Mouse (Mus musculus): ENCODE data around the gene Adamts2. TPM values are rescaled to one million over a fixed set of nuclear protein-coding genes. Genes with fewer than 3 reads are reported as not detected.

Adamts2 gene
- polyA plus RNA-seq, 1 experiment from 2014 or later = not detected

DNA sequence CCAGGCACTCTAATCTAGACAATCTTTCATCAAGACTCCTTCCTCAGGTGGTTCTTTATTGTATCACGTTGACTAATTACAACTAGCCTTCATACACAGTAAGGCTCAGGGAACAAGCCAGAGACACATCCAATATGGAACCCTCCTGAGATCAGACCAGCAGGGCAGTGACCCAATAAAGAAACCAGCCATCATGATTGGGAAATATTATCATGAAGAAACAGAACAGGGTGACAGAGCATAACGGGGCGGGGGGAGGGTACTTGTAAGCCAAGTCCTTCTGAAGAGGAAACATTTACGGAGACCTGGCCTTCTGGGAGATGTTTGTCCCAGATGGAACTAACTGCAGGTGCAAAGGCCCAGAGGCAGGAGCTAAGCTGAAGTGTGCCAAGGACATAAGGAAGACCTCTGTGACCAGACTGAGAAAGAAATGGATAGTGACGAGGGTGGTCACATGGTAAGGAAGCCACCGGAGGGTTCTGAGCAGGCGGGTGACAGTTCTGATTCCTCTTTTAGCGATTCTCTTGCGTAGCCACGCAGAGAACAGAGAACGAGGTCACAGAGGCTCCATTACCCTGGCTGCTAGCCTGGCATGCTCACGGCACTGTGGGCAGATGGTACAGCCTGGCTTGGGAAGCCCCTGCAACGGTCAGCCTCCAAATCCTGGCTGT, 36.4 kb downstream of the Adamts2 start:
- no peak overlapping the region for H3K4me3 ChIP-seq (ENCODE audit: inconsistent target)
- 66% methylated on average over 13 of the region's 13 CpGs for WGBS (ENCODE audit: missing documents)
- H3K36me3 ChIP-seq (ENCODE audit: inconsistent target) = no peaks in the 10 kb centered on the region
- H3K79me2 ChIP-seq (ENCODE audit: inconsistent target) = no peaks in the 10 kb centered on the region
- no peak overlapping the region for H3K27ac ChIP-seq

DNA sequence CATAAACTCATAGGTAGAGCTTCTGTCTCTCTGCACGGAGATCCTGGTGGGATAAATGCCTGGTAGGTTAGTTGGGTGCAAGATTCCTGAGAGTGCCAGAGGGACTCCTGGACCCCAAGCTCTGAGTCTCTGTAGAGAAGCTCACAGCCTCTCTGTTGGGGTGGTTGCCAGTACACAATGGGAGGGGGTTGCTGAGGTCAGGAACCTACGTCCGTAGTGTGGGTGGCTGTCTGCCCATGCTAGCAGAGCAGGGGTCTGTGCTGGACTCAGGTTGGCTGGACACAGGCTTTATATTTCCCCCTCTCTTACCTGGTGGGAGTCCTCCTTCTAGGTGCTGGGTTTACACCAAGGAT, 37.0 kb downstream of the Adamts2 start:
- H3K4me3 ChIP-seq (ENCODE audit: inconsistent target) = no peak overlapping the region
- H3K27ac ChIP-seq = no peak overlapping the region
- H3K79me2 ChIP-seq (ENCODE audit: inconsistent target) = no peaks in the 10 kb centered on the region
- no peaks in the 10 kb centered on the region for H3K36me3 ChIP-seq (ENCODE audit: inconsistent target)
- WGBS (ENCODE audit: missing documents) = 89% methylated on average over 3 of the region's 3 CpGs

DNA sequence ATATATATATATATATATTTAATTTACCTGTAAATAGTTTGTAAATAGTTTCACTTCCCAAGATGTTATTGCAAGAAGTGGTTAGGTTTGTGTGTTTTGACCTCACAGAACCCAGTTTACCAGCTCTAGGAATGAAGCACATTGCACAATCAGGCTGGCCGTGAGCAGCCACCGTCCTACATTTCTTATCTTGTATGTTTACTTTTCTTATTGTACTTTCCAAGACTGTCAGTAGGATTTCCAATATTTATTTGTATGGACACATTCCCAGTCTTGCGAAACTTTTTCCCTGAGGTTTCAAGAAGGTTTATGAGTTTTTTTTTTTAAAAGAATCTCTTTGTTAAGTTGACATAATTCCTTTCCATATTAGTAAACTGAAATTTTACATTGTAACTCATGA, 40.7 kb downstream of the Adamts2 start:
- Histone ChIP-seq H3K27ac (no peak overlapping the region), H3K4me3 (ENCODE audit: inconsistent target) (no peak overlapping the region), H3K79me2 (ENCODE audit: inconsistent target) (no peaks in the 10 kb centered on the region), H3K36me3 (ENCODE audit: inconsistent target) (no peaks in the 10 kb centered on the region)
- 71% methylated on average over 3 of the region's 3 CpGs for WGBS (ENCODE audit: missing documents)

DNA sequence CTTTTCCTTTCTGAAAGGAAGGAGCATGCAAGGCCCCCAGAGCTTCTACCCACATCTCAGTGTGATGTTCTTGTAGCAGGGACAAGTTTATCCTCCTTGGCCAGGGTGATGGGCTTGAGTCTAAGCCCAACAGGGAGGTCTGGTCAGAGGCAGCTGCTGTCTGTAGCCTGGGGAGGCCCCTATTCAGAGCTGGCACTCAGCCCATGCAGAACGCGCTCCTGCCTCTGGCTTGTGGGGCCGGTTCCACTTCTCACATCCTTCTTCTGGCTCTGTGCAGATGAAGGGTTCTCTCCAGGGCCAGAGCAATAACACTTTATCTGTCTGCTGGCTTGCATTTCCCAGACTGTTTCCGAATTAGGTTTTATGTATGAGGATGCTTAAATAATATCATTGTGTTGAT, 44.3 kb downstream of the Adamts2 start:
- Histone ChIP-seq H3K4me3 (ENCODE audit: inconsistent target) (no peak overlapping the region), H3K79me2 (ENCODE audit: inconsistent target) (no peaks in the 10 kb centered on the region), H3K36me3 (ENCODE audit: inconsistent target) (no peaks in the 10 kb centered on the region), H3K27ac (no peak overlapping the region)
- WGBS (ENCODE audit: missing documents) = 58% methylated on average over 4 of the region's 4 CpGs

DNA sequence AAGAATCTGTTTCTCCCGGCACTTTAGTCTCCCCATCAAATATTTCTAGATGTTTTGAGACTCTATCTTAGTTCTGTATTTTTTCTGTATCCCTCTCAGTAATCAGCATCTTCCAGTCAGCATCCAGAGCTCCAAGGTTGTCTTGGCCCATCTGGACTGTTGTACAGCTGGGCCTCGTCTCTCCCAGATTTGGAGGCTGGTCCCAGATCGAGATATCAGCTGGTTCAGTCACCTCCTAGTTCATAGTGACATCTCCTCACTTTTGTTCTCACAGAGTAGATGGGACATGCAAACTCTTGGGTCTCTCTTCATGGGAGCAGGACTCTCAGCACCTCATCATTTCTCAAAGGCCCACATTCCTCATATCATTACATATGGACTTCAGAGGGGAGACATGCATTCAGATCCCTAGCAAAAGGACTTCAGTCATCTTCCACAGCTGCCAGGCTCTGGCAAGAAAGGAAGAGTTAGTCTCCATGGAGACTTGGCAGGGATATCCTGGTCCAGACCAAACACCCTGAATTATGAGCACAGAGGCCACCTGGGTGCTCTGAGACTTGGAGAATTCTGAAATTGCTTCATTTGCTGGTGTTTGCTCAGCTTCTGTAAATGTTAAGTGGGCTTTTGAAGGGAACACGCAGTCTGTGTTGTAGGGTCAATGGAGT, 46.4 kb downstream of the Adamts2 start:
- Histone ChIP-seq H3K36me3 (ENCODE audit: inconsistent target) (no peaks in the 10 kb centered on the region), H3K4me3 (ENCODE audit: inconsistent target) (no peak overlapping the region), H3K79me2 (ENCODE audit: inconsistent target) (no peaks in the 10 kb centered on the region), H3K27ac (no peak overlapping the region)
- 84% methylated on average over 4 of the region's 4 CpGs for WGBS (ENCODE audit: missing documents)

DNA sequence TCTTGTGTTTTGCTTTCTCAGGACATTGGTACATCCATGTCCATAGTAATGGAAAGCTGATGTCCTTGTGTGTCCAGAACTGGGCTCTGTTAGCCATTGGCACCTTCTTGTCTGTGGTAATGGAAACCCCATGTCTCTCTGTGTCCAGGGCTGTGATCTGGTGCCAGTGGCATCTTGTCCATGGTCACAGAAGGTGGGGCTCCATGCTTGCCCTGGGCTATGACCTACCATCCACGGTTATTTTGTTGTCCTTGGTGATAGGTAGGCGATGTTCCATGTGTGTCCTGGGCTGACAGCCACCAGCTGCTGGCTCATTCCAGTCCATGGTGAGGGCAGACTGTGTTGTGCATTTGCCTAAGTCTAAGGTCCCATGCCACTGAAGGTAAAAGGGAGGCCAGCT, 48.2 kb downstream of the Adamts2 start:
- WGBS (ENCODE audit: missing documents) = 93% methylated on average over 2 of the region's 2 CpGs

DNA sequence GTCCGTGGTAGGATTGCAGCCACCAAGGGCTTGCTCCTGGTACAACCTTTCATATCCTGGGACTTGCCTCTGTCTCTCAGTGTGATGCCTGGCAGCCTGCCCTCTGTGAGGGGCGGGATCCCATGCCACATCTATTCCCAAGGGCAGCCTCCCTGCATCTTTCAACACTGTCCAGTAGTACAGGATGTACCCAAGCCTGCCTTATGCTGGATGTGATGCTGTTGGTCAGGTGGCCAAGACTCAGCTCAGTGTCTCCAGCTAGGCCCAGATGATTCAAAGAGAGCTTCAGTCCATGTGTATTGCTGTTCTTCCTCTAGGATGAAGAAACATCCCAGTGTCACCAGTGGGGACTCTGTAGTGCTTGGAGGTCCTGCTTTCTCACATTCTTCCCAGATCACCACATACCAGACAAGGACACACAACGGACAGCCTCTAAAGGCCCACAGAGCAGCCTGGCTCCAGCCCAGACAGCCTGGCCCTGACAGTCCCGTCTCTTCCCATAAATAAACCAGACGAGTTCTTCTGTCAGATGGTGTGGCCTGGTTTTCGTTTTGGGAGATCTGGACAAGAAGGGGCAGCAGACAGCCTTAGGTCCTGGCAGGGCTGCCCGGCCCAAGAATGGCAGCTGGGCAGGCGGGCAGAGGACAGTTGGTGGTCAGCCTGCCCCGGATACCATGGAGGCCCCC, 52.0 kb downstream of the Adamts2 start:
- Histone ChIP-seq H3K27ac (no peak overlapping the region), H3K36me3 (ENCODE audit: inconsistent target) (no peaks in the 10 kb centered on the region), H3K4me3 (ENCODE audit: inconsistent target) (no peak overlapping the region), H3K79me2 (ENCODE audit: inconsistent target) (no peaks in the 10 kb centered on the region)
- WGBS (ENCODE audit: missing documents) = 85% methylated on average over 9 of the region's 9 CpGs

More for the DNA sequence above, 48.2 kb downstream of the Adamts2 start:
- Histone ChIP-seq H3K79me2 (ENCODE audit: inconsistent target) (no peaks in the 10 kb centered on the region), H3K4me3 (ENCODE audit: inconsistent target) (no peak overlapping the region), H3K27ac (no peak overlapping the region), H3K36me3 (ENCODE audit: inconsistent target) (no peaks in the 10 kb centered on the region)

DNA sequence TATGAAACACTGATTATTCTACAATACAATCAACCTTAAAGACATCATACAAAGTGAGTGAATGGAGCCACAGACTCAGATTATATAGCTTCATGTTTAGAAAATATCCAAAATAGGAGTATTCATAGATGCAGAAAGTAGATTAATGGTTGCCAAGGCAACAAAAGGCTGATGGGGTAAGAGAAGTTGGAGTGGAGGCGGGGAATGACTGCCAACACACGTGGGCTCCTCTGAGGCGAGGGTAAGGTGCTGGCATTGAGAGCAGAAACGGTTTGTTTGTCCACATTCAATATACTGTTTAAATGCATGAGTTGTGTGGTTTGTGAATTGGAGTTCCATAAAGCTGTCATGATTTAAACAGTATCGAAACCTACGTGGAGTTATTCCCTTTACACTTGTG, 56.9 kb downstream of the Adamts2 start:
- H3K79me2 ChIP-seq (ENCODE audit: inconsistent target) = no peaks in the 10 kb centered on the region
- no peaks in the 10 kb centered on the region for H3K36me3 ChIP-seq (ENCODE audit: inconsistent target)
- no peak overlapping the region for H3K4me3 ChIP-seq (ENCODE audit: inconsistent target)
- H3K27ac ChIP-seq = no peak overlapping the region
- WGBS (ENCODE audit: missing documents) = 82% methylated on average over 6 of the region's 6 CpGs

DNA sequence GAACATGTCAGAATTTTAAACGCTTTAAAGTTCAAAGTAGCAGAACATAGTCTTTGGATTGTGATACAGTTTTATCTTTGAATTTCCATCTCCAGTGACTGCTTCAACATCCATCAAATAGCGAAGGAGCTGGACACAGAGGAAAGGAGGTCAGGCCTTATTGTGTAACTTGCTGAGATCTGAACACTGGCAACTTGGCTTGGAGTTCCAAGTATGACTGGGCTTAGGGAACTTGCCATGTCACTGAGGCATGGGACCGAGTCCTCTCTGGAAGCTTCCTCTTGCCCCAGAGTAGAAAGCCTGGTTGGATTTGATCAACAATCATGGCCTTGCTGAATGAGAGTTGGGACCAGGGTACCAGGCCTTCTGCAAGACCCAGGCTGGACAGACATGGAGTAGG, 60.3 kb downstream of the Adamts2 start:
- no peak overlapping the region for H3K27ac ChIP-seq
- H3K36me3 ChIP-seq (ENCODE audit: inconsistent target) = no peaks in the 10 kb centered on the region
- 81% methylated on average over 3 of the region's 3 CpGs for WGBS (ENCODE audit: missing documents)
- H3K79me2 ChIP-seq (ENCODE audit: inconsistent target) = no peaks in the 10 kb centered on the region
- no peak overlapping the region for H3K4me3 ChIP-seq (ENCODE audit: inconsistent target)

DNA sequence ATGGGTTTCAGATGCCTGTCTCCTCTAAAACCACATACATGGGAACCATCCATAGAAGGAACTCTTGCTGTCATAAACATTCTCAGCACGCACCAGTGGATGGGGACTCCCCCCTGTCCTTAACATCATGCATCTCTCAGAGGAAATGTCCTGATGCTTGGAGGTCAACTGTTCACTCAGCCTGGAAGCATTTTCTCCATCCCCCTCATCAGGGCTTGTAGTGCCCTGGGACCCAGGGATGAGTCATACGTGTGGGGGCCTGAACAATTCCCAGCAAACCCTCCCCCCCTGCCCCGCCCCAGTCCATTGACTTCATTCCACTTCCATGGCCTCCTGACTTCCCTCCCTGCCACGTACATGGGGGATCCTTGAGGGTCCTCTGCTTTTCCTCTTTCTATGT, 62.9 kb downstream of the Adamts2 start:
- Histone ChIP-seq H3K4me3 (ENCODE audit: inconsistent target) (no peak overlapping the region), H3K27ac (no peak overlapping the region), H3K36me3 (ENCODE audit: inconsistent target) (no peaks in the 10 kb centered on the region), H3K79me2 (ENCODE audit: inconsistent target) (no peaks in the 10 kb centered on the region)
- 85% methylated on average over 4 of the region's 4 CpGs for WGBS (ENCODE audit: missing documents)

DNA sequence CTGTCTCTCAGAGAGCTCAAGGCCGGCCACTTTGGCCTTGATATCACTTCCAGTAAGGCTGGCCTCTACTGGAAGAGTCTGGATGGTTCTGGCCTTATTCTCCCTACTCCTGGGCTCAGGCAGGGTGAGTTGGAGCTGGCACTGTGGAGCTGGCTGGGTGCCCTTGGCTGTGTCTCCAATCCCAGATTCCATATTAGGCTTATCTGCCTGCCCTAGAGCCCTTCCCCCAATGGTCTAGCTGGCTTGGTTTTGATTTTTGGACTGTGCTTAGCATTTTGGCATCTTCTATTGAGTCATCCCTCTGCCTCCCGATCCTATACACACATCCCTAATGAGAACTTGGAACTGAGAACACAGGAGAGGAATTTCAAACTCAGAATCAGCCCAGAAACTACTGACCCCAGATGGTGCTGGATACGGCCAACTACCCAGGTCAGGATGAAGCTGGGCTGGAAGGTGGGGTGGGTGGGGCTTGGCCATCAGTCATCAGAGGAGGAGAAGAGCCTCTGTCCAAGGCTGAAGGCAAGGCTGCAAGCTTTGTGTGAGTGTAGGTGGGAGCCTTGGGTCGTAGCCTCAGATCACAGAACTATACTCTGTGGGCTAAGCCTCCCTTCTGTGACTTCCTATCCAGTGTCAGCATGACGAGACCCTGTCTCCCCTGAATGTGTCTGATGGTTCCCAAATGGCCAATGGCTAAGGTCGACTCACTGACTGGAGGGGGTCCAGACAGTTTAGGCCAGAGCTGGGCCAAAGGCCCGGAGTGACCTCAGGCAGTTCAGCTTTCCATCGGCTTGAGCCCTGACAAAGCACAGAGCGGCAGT, 67.9 kb downstream of the Adamts2 start:
- Histone ChIP-seq H3K36me3 (ENCODE audit: inconsistent target) (no peaks in the 10 kb centered on the region), H3K79me2 (ENCODE audit: inconsistent target) (no peaks in the 10 kb centered on the region), H3K27ac (no peak overlapping the region), H3K4me3 (ENCODE audit: inconsistent target) (no peak overlapping the region)
- WGBS (ENCODE audit: missing documents) = 89% methylated on average over 9 of the region's 9 CpGs

DNA sequence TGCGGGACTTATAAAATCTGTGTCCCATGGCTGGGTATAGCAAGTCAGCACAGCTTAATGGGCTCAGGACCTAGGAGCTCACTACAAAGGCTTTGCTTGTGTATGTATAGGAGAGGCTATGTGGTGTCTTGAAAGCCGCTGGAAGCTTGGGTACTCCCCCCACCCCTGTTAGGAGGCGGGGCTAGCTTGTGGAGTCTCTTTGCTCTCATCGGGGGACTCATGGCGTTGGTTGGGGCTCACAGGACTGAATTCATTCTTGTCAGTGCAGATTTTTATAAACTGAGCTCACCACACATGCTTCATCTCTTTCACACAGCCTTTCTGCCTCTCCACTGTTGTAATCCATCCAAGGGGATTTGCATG, 68.5 kb downstream of the Adamts2 start:
- H3K27ac ChIP-seq = no peak overlapping the region
- no peaks in the 10 kb centered on the region for H3K79me2 ChIP-seq (ENCODE audit: inconsistent target)
- no peaks in the 10 kb centered on the region for H3K36me3 ChIP-seq (ENCODE audit: inconsistent target)
- WGBS (ENCODE audit: missing documents) = 82% methylated on average over 5 of the region's 5 CpGs
- no peak overlapping the region for H3K4me3 ChIP-seq (ENCODE audit: inconsistent target)

DNA sequence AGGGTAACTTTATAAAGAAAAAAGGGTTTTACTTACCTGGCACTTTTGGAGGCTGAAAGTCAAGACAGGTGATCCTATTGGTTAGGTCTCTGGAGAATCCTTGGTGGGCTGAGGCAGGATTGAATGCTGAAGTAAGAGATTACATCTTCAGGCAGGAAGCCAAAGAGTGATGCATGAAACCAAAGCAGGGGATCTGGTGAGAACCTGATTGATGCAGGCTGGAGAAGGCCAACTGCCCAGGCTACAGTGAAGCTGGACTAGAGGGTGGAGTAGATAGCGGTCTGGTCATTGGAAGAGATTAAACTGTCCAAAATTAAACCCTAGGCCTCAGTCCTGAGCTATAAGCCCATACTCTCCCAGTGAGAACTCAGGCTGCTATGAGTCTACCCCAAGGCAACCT, 69.0 kb downstream of the Adamts2 start:
- H3K79me2 ChIP-seq (ENCODE audit: inconsistent target) = no peaks in the 10 kb centered on the region
- H3K4me3 ChIP-seq (ENCODE audit: inconsistent target) = no peak overlapping the region
- no peaks in the 10 kb centered on the region for H3K36me3 ChIP-seq (ENCODE audit: inconsistent target)
- WGBS (ENCODE audit: missing documents) = 100% methylated on average over 1 of the region's 1 CpGs
- H3K27ac ChIP-seq = no peak overlapping the region

DNA sequence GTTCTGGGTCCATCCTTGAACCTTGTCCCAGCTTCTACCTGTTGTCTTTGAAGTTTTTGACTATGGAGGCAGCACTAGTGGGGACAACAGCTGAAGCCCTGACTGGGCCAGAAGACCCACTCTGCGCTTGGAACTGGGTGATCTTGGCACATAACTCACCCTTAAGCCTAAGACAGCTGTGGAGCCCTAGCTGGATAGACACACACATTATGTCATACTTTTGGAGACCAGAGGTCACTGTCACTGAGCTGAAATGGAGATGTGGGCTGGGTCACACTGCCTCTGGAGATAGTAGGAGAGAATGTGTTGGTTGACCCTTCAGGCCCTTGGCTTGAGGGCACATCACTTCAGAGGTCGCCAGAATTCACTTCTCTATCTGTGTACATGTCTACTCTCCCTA, 69.5 kb downstream of the Adamts2 start:
- Histone ChIP-seq H3K27ac (no peak overlapping the region), H3K36me3 (ENCODE audit: inconsistent target) (no peaks in the 10 kb centered on the region), H3K4me3 (ENCODE audit: inconsistent target) (no peak overlapping the region), H3K79me2 (ENCODE audit: inconsistent target) (no peaks in the 10 kb centered on the region)
- WGBS (ENCODE audit: missing documents) = 76% methylated on average over 2 of the region's 2 CpGs

DNA sequence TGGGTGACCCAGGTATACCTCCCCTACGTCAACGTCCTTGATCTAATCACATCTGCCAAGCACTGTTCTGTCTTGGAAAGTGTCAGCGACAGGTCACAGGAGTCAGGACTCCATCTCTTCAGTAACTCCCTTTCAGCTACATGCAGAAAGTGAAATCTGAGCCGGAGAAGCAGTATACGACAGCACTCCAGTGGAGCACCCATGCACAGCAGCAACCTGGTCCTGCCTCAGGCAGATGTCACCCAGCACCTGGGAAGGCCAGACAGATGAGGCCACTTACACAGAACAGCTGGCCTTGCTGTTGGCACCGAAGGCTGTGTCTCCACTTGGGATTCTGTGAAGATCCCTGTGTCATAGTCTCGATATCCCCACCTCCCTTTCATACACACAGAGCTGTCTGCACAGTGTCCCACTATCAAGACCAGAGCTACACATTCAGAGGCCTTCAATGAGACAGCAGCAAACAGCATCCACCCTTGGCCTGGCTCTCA, 70.0 kb downstream of the Adamts2 start:
- H3K4me3 ChIP-seq (ENCODE audit: inconsistent target) = no peak overlapping the region
- H3K79me2 ChIP-seq (ENCODE audit: inconsistent target) = no peaks in the 10 kb centered on the region
- H3K36me3 ChIP-seq (ENCODE audit: inconsistent target) = no peaks in the 10 kb centered on the region
- no peak overlapping the region for H3K27ac ChIP-seq
- 92% methylated on average over 6 of the region's 7 CpGs for WGBS (ENCODE audit: missing documents)

Data from macrophage (primary cell).